Mouse (Mus musculus) layer of hippocampus, postnatal 36 days (tissue): ENCODE measurements at regions not wholly inside any gene's neighbourhood (a gene's known extent, or its start where the extent isn't known, plus 50 kb on each side); places are given as distances from the start of the nearest gene placed in this dataset.
A peak's percentile ranks its signal among the peaks of the same experiment; 100 is the strongest.

Experiments used
- DNase-seq, 2 experiments: peaks; one replicate each; pipeline ENCODE4 v3.0.0; 2022

GRCm38 (mm10) chr16:71622664-71623063 lies 685.4 kb upstream of the Robo1 start:
- peak; percentile 5 to 28 for DNase-seq

GRCm38 (mm10) chr16:71640361-71640760 lies 667.7 kb upstream of the Robo1 start:
- DNase-seq: no peak

GRCm38 (mm10) chr16:71643223-71643622 lies 664.9 kb upstream of the Robo1 start:
- DNase-seq: peak; percentile 3 to 9

GRCm38 (mm10) chr16:71678075-71678701 lies 629.9 kb upstream of the Robo1 start:
- DNase-seq: no peak

- DNase-seq: no peak
Measured at GRCm38 (mm10) chr16:71693464-71693863, 614.6 kb upstream of the Robo1 start.

- no peak for DNase-seq
Measured at GRCm38 (mm10) chr16:71705846-71706245, 602.3 kb upstream of the Robo1 start.

GRCm38 (mm10) chr16:71709684-71710083 lies 598.4 kb upstream of the Robo1 start:
- no peak for DNase-seq

GRCm38 (mm10) chr16:71711879-71712278 lies 596.2 kb upstream of the Robo1 start:
- no peak for DNase-seq

- DNase-seq: no peak
Measured at GRCm38 (mm10) chr16:71717207-71717606, 590.9 kb upstream of the Robo1 start.

GRCm38 (mm10) chr16:71724898-71725297 lies 583.2 kb upstream of the Robo1 start:
- DNase-seq: no peak

- DNase-seq: no peak
Measured at GRCm38 (mm10) chr16:71737941-71738340, 570.2 kb upstream of the Robo1 start.

GRCm38 (mm10) chr16:71739104-71739503 lies 569.0 kb upstream of the Robo1 start:
- DNase-seq: no peak

- no peak for DNase-seq
Measured at GRCm38 (mm10) chr16:71780945-71781344, 527.2 kb upstream of the Robo1 start.

- DNase-seq: no peak
Measured at GRCm38 (mm10) chr16:71812840-71813239, 495.3 kb upstream of the Robo1 start.

- DNase-seq: no peak
Measured at GRCm38 (mm10) chr16:71835325-71835724, 472.8 kb upstream of the Robo1 start.

GRCm38 (mm10) chr16:71850097-71850496 lies 458.0 kb upstream of the Robo1 start:
- DNase-seq: no peak

GRCm38 (mm10) chr16:71851590-71852190 lies 456.4 kb upstream of the Robo1 start:
- DNase-seq: no peak

GRCm38 (mm10) chr16:71857877-71858276 lies 450.2 kb upstream of the Robo1 start:
- no peak for DNase-seq

GRCm38 (mm10) chr16:71860205-71860604 lies 447.9 kb upstream of the Robo1 start:
- DNase-seq: no peak

GRCm38 (mm10) chr16:71885701-71886100 lies 422.4 kb upstream of the Robo1 start:
- no peak for DNase-seq

- no peak for DNase-seq
Measured at GRCm38 (mm10) chr16:71889679-71890078, 418.4 kb upstream of the Robo1 start.

- DNase-seq: no peak
Measured at GRCm38 (mm10) chr16:71923111-71923510, 385.0 kb upstream of the Robo1 start.

GRCm38 (mm10) chr16:71944165-71944564 lies 363.9 kb upstream of the Robo1 start:
- DNase-seq: no peak

GRCm38 (mm10) chr16:71944846-71945245 lies 363.3 kb upstream of the Robo1 start:
- no peak for DNase-seq
